ENCODE assay signal across 11 mouse cellular contexts in the genomic region with DNA sequence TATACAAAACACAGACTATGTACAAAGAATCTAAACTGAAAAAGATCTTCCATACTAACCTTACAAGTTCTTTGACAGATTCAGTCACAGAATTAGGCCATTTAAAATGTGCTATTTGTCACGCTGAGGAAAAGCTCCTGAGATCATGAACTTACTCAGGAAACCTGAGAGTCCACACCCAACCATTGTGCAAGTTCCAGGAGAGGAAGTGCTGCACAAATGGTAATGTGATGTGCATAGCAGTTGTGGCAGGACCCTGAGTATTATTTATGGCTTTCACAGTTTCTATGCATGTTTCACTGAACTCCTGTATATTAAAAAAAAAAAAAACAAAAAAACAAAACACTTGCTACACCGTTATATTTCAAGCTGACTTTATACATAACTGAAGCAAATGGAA.
A peak's percentile ranks its signal among the peaks of the same experiment; 100 is the strongest.
DNase-seq lines count a peak whose midpoint lies in the region; ATAC-seq lines count a peak whose summit lies in the region.
"Had no signal": no experiment of that assay in that cellular context is flagged by ENCODE, and none has a peak within 500 bp of the region (broad histone marks: within the 10 kb centered on the region; RNA-seq: fewer than 3 reads in every experiment).

No protein-coding gene starts in this region.

- DNase-seq in heart, adult 8-10 months (ENCODE audit: low spot score) = peak; percentile 79
- no peak for DNase-seq in heart, embryonic 10.5 days (ENCODE audit: low spot score)
- DNase-seq in midbrain, embryonic 11.5 days (ENCODE audit: low spot score, missing footprints) = peak; percentile 45
- DNase-seq in kidney, postnatal 36 days = peak; percentile 25 to 70
- no peak for DNase-seq in cerebellum, postnatal 25 days
- DNase-seq: forebrain, postnatal 0 days had no signal

- H3K27ac ChIP-seq in heart, embryonic 10.5 days = no peak overlapping the region
- H3K27ac ChIP-seq in midbrain, embryonic 11.5 days (ENCODE audit: low read depth, low read length) = no peak overlapping the region
- no peak overlapping the region for H3K27ac ChIP-seq in midbrain, embryonic 16.5 days (ENCODE audit: low read length)
- H3K27ac ChIP-seq: liver, embryonic 15.5 days; midbrain, embryonic 10.5 days had no signal

- no peak overlapping the region for H3K9ac ChIP-seq in midbrain, embryonic 11.5 days (ENCODE audit: low read length)
- H3K9ac ChIP-seq in midbrain, embryonic 16.5 days (ENCODE audit: low read depth, low read length) = no peak overlapping the region
- H3K9ac ChIP-seq: forebrain, postnatal 0 days; liver, embryonic 15.5 days had no signal

- no peak overlapping the region for H3K4me2 ChIP-seq in midbrain, embryonic 11.5 days
- H3K4me2 ChIP-seq in midbrain, embryonic 16.5 days (ENCODE audit: low read length) = no peak overlapping the region
- H3K4me2 ChIP-seq: liver, embryonic 15.5 days had no signal

- H3K9me3 ChIP-seq in heart, embryonic 10.5 days = no peaks in the 10 kb centered on the region
- no peaks in the 10 kb centered on the region for H3K9me3 ChIP-seq in midbrain, embryonic 11.5 days (ENCODE audit: control insufficient read depth, low read length)
- H3K9me3 ChIP-seq in midbrain, embryonic 16.5 days (replicated peaks; ENCODE audit: control insufficient read depth, low read length, poor library complexity, severe bottlenecking) = no peaks in the 10 kb centered on the region
- H3K9me3 ChIP-seq: liver, embryonic 15.5 days; midbrain, embryonic 10.5 days had no signal

- no peaks in the 10 kb centered on the region for H3K27me3 ChIP-seq in heart, embryonic 10.5 days (ENCODE audit: insufficient read depth, poor library complexity, severe bottlenecking)
- no peaks in the 10 kb centered on the region for H3K27me3 ChIP-seq in midbrain, embryonic 11.5 days (ENCODE audit: control insufficient read depth, insufficient read depth, low read length)
- H3K27me3 ChIP-seq in midbrain, embryonic 16.5 days (ENCODE audit: control insufficient read depth, insufficient read depth, low read depth, low read length) = no peaks in the 10 kb centered on the region
- H3K27me3 ChIP-seq: liver, embryonic 15.5 days had no signal

- H3K4me1 ChIP-seq in heart, embryonic 10.5 days = no peaks in the 10 kb centered on the region
- no peaks in the 10 kb centered on the region for H3K4me1 ChIP-seq in midbrain, embryonic 11.5 days (ENCODE audit: control insufficient read depth, insufficient read depth, low read length)
- no peaks in the 10 kb centered on the region for H3K4me1 ChIP-seq in midbrain, embryonic 16.5 days (ENCODE audit: control insufficient read depth, insufficient read depth, low read length)
- H3K4me1 ChIP-seq: liver, embryonic 15.5 days; midbrain, embryonic 10.5 days had no signal

- no peaks in the 10 kb centered on the region for H3K36me3 ChIP-seq in heart, embryonic 10.5 days
- no peaks in the 10 kb centered on the region for H3K36me3 ChIP-seq in midbrain, embryonic 11.5 days (ENCODE audit: control insufficient read depth, insufficient read depth, low read length)
- H3K36me3 ChIP-seq in midbrain, embryonic 16.5 days (ENCODE audit: control insufficient read depth, insufficient read depth, low read length) = no peaks in the 10 kb centered on the region
- H3K36me3 ChIP-seq: liver, embryonic 15.5 days; midbrain, embryonic 10.5 days had no signal

- ATAC-seq in midbrain, embryonic 11.5 days (ENCODE audit: low FRiP score) = no peak
- ATAC-seq in midbrain, embryonic 16.5 days = no peak
- no peak for ATAC-seq in frontal cortex, adult (ENCODE audit: low TSS enrichment)
- ATAC-seq: forebrain, postnatal 0 days; Patski had no signal

- H3K4me3 ChIP-seq in heart, embryonic 10.5 days = no peak overlapping the region
- H3K4me3 ChIP-seq in midbrain, embryonic 11.5 days (ENCODE audit: low read depth, low read length) = no peak overlapping the region
- no peak overlapping the region for H3K4me3 ChIP-seq in midbrain, embryonic 16.5 days (ENCODE audit: low read depth, low read length)
- H3K4me3 ChIP-seq: liver, embryonic 15.5 days; midbrain, embryonic 10.5 days had no signal

- 70% methylated on average over 2 of the region's 2 CpGs for WGBS in heart, embryonic 10.5 days
- 82% methylated on average over 2 of the region's 2 CpGs for WGBS in midbrain, embryonic 11.5 days
- WGBS in midbrain, embryonic 16.5 days = 82% methylated on average over 2 of the region's 2 CpGs

Comparison
In these comparisons a context has a peak if more than half of its experiments do, and no peak if none do; other contexts are left out.
1. DNase-seq: peak in heart, adult 8-10 months (single experiment), midbrain, embryonic 11.5 days (single experiment) and kidney, postnatal 36 days (2 of 2); none in heart, embryonic 10.5 days (single experiment) and cerebellum, postnatal 25 days (0 of 2).